Mouse (Mus musculus) midbrain, embryonic 14.5 days (tissue): ENCODE measurements around the gene Arhgap30. TPM values are rescaled to one million over a fixed set of nuclear protein-coding genes. Genes with fewer than 3 reads are reported as not detected.

Experiments
- ATAC-seq: fragments of 200-750 bp; cut with Nextera tagmentation; 2 replicates; pipeline ENCODE4 v1.8.0; 2017; ENCODE audit warnings: moderate number of reproducible peaks, moderate library complexity; ENCODE audit not compliant: low FRiP score, low TSS enrichment
- DNase-seq: peaks from one replicate; pipeline ENCODE4 v3.0.0-alpha.2; 2015
- H3K27ac ChIP-seq: fragments of 300-500 bp; sonication (generic); replicated peaks from 2 replicates; pipeline ENCODE4 v1.5.1; 2014; ENCODE audit warnings: mild to moderate bottlenecking, low read depth, low read length, moderate library complexity
- H3K27me3 ChIP-seq: fragments of 300-500 bp; sonication (generic); 2 replicates; pipeline ENCODE4 v1.6.1; 2014; ENCODE audit warnings: low read length, control low read depth, mixed read lengths; ENCODE audit not compliant: control insufficient read depth, insufficient read depth
- H3K36me3 ChIP-seq: fragments of 300-500 bp; sonication (generic); 2 replicates; pipeline ENCODE4 v1.6.1; 2014; ENCODE audit warnings: low read length, control low read depth; ENCODE audit not compliant: control insufficient read depth, insufficient read depth
- H3K4me1 ChIP-seq: fragments of 300-500 bp; sonication (generic); 2 replicates; pipeline ENCODE4 v1.6.1; 2014; ENCODE audit warnings: mild to moderate bottlenecking, antibody characterized with exemption, low read length, control low read depth; ENCODE audit not compliant: control insufficient read depth, insufficient read depth
- H3K4me2 ChIP-seq: fragments of 300-500 bp; sonication (generic); 2 replicates; pipeline ENCODE4 v1.6.1; 2014; ENCODE audit warnings: mild to moderate bottlenecking, low read length, moderate library complexity
- H3K4me3 ChIP-seq: fragments of 300-500 bp; sonication (generic); replicated peaks from 2 replicates; pipeline ENCODE4 v1.5.1; 2014; ENCODE audit warnings: low read depth, low read length
- H3K9ac ChIP-seq: fragments of 300-500 bp; sonication (generic); replicated peaks from 2 replicates; pipeline ENCODE4 v1.6.1; 2014; ENCODE audit warnings: mild to moderate bottlenecking, low read length, moderate library complexity
- H3K9me3 ChIP-seq: fragments of 300-500 bp; sonication (generic); 2 replicates; pipeline ENCODE4 v1.6.1; 2016; ENCODE audit warnings: low read length, control low read depth, mixed read lengths; ENCODE audit not compliant: control insufficient read depth
- WGBS: fragments of 180-500 bp; shearing (Covaris S2); extraction: QIAGEN DNeasy Blood & Tissue Kit; methylation state at CpG from one replicate; pipeline ENCODE4 v1.1.7; 2014; 5-methylcytosine and 5-hydroxymethylcytosine counted together
- polyA plus RNA-seq: library from polyadenylated mRNA; unstranded; fragments of >200 nt; fragmentation: Nextera tagmentation; extraction: Ambion mirVana; gene quantifications from 2 replicates; pipeline ENCODE4 v1.2.1, GENCODE M21; 2014

The Arhgap30 gene
- polyA plus RNA-seq, 1 experiment from 2014 or later: 0.42 TPM

DNA sequence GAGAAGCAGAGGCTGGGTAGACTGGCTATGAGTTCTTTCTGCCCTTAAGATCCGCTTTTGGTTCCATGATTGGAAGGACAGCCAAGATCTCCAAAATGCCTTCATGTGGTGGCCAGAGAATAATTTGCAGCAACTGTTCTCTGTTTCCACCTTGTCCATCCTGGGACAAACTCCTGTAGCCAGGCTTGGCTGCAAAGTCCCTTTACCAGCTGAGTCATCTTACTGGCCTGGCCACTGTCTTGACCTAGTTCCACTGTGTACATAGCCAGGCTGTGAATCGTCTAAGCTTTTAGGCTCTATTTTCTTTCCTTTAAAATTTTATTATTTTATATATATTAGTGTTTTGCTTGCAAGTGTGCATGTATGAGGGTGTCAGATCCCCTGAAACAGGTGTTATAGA is 39.5 kb upstream of the Arhgap30 start:
- no peak overlapping the region for H3K9ac ChIP-seq
- H3K9me3 ChIP-seq: peaks cover 7% of the 10 kb centered on the region
- peaks cover 4% of the 10 kb centered on the region; the same call in 1 of the 2 replicates for H3K36me3 ChIP-seq
- no peaks in the 10 kb centered on the region for H3K27me3 ChIP-seq
- peaks cover 16% of the 10 kb centered on the region for H3K4me1 ChIP-seq
- DNase-seq (no peak), ATAC-seq (no peak)
- no peak overlapping the region for H3K4me2 ChIP-seq
- 99% methylated on average over 2 of the region's 2 CpGs for WGBS
- no peak overlapping the region for H3K27ac ChIP-seq
- H3K4me3 ChIP-seq: no peak overlapping the region

GRCm38 (mm10) chr1:171355812-171356340 is 32.9 kb upstream of the Arhgap30 start:
- peak; percentile 39 for DNase-seq
- WGBS: 78% methylated on average over 5 of the region's 5 CpGs
- no peak for ATAC-seq

DNA sequence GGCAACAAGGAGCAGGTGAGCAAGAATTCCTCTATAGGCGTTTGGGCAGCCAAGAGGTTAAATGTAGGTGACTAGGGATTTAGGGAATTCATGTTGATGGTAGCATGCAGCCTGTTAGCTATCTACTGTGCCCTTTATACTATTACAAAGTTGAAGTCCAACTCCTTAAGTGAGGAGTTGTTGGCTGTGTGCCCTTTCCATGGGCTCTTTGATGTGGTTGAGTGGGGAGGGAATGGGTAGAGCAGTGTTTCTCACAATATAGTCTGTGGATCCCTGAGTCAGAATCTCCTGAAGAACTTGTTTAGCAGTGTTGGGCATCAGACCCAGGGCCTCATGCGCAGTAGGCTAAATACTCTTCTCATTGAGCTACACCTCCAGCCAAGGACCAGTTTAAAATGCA is 31.9 kb upstream of the Arhgap30 start:
- no peak for ATAC-seq
- DNase-seq: no peak
- H3K4me3 ChIP-seq: no peak overlapping the region
- H3K27ac ChIP-seq: no peak overlapping the region
- no peaks in the 10 kb centered on the region for H3K27me3 ChIP-seq
- WGBS: 91% methylated on average over 2 of the region's 2 CpGs
- peaks cover 3% of the 10 kb centered on the region for H3K9me3 ChIP-seq
- peaks cover 19% of the 10 kb centered on the region for H3K36me3 ChIP-seq
- H3K4me1 ChIP-seq: peaks cover 10% of the 10 kb centered on the region
- H3K9ac ChIP-seq: no peak overlapping the region
- H3K4me2 ChIP-seq: no peak overlapping the region

More at GRCm38 (mm10) chr1:171355812-171356340, 32.9 kb upstream of the Arhgap30 start:
- Histone ChIP-seq H3K4me2 (no peak overlapping the region), H3K27me3 (no peaks in the 10 kb centered on the region), H3K4me1 (0 out of 2 replicates have a peak, but pooled peaks cover 6% of the 10 kb centered on the region), H3K27ac (no peak overlapping the region), H3K9me3 (peaks cover 3% of the 10 kb centered on the region), H3K9ac (no peak overlapping the region), H3K4me3 (no peak overlapping the region), H3K36me3 (peaks cover 19% of the 10 kb centered on the region)

DNA sequence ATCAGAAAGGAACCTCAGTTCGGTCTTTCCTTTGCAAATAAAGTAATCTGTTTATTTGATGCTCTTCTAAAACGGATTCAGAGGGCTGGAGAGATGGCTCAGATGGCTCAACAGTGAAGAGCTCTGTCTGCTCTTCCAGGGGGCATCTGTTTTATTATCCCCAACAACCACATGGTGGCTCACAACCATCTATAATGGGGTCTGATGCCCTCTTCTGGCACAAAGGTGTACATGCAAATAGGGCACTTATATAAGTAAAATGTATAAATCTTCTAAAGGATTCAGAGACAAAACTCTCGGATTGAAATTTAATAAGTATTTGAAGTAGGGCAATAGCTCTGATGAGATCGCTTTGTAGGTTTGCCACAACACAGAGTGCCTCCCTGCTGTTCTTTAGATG is 30.3 kb upstream of the Arhgap30 start:
- Histone ChIP-seq H3K4me1 (peaks cover 11% of the 10 kb centered on the region), H3K9me3 (peaks cover 3% of the 10 kb centered on the region), H3K4me3 (no peak overlapping the region), H3K4me2 (no peak overlapping the region), H3K36me3 (peaks cover 19% of the 10 kb centered on the region), H3K27me3 (no peaks in the 10 kb centered on the region), H3K9ac (no peak overlapping the region), H3K27ac (no peak overlapping the region)
- DNase-seq (peak; percentile 75), ATAC-seq (no peak)
- WGBS: 78% methylated on average over 4 of the region's 4 CpGs

- Histone ChIP-seq H3K9ac (peak overlapping the region; percentile 73), H3K4me3 (peak overlapping the region; percentile 39), H3K4me1 (peaks cover 11% of the 10 kb centered on the region), H3K4me2 (peak overlapping the region; percentile 94), H3K9me3 (peaks cover 3% of the 10 kb centered on the region), H3K27me3 (no peaks in the 10 kb centered on the region), H3K27ac (peak overlapping the region; percentile 80), H3K36me3 (peaks cover 19% of the 10 kb centered on the region)
- DNase-seq (no peak), ATAC-seq (peak; percentile 65)
- 2% methylated on average over 26 of the region's 26 CpGs for WGBS
Observed at GRCm38 (mm10) chr1:171360253-171360652, 28.5 kb upstream of the Arhgap30 start.

DNA sequence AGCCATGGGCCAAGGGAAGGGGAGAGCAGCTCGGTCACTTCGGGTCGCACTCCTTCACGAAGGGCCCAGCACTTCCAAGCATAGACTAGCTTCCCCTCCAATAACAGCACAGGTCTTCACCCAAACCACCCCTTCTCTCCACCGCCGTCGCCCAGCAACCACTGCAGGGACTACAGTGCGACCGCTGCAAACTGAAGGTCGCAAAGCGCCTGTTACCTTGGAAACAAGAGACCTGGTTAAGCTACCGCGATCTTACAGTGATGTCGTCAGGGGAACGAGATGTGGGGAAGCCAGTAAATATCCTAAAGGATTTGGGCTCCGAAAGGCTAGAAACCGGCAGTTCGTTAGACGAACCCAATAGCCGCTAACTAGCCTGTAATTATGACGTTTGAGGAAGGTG is 28.1 kb upstream of the Arhgap30 start, which contains the start of gene Klhdc9:
Klhdc9 (minus strand) TSS at position 143 of the 400 bp plus-strand sequence.
- Histone ChIP-seq H3K27ac (peak within 1 kb of the TSS; percentile 80), H3K9me3 (peaks cover 3% of the 10 kb centered on the region), H3K4me1 (peaks cover 11% of the 10 kb centered on the region), H3K4me2 (peak within 1 kb of the TSS; percentile 94), H3K9ac (peak within 1 kb of the TSS; percentile 73), H3K4me3 (peak within 1 kb of the TSS; percentile 39), H3K36me3 (peaks cover 19% of the 10 kb centered on the region), H3K27me3 (no peaks in the 10 kb centered on the region)
- WGBS: under 1% methylated on average over 21 of the region's 21 CpGs
- DNase-seq (peak; percentile 98), ATAC-seq (peak; percentile 95)

- Histone ChIP-seq H3K9me3 (peaks cover 3% of the 10 kb centered on the region), H3K27ac (peak overlapping the region; percentile 80), H3K4me2 (peak overlapping the region; percentile 94), H3K4me3 (peak overlapping the region; percentile 39), H3K27me3 (no peaks in the 10 kb centered on the region), H3K9ac (peak overlapping the region; percentile 73), H3K4me1 (peaks cover 11% of the 10 kb centered on the region), H3K36me3 (peaks cover 18% of the 10 kb centered on the region)
- peak; percentile 80 for ATAC-seq
- 28% methylated on average over 16 of the region's 16 CpGs for WGBS
- peak; percentile 93 for DNase-seq
Observed at GRCm38 (mm10) chr1:171361106-171362103, 27.3 kb upstream of the Arhgap30 start.

- WGBS: 68% methylated on average over 7 of the region's 7 CpGs
- no peak overlapping the region for H3K9ac ChIP-seq
- no peak for DNase-seq
- H3K9me3 ChIP-seq: no peaks in the 10 kb centered on the region
- no peaks in the 10 kb centered on the region for H3K27me3 ChIP-seq
- H3K4me1 ChIP-seq: peaks cover 6% of the 10 kb centered on the region
- no peak overlapping the region for H3K4me3 ChIP-seq
- H3K36me3 ChIP-seq: no peaks in the 10 kb centered on the region
- no peak overlapping the region for H3K27ac ChIP-seq
- no peak overlapping the region for H3K4me2 ChIP-seq
- ATAC-seq: no peak
Observed at GRCm38 (mm10) chr1:171365934-171366333, 22.8 kb upstream of the Arhgap30 start.
